Mouse (Mus musculus) neural tube, embryonic 14.5 days (tissue): ENCODE results near the gene Slit3. TPM values are rescaled to one million over a fixed set of nuclear protein-coding genes. Genes with fewer than 3 reads are reported as not detected.
A peak's percentile ranks its signal among the peaks of the same experiment; 100 is the strongest.

Source experiments
- ATAC-seq: fragments of 200-750 bp; cut with Nextera tagmentation; 2 replicates; pipeline ENCODE4 v1.8.0; 2017; ENCODE audit warnings: low read depth, mild to moderate bottlenecking, moderate TSS enrichment, moderate library complexity
- H3K27ac ChIP-seq: fragments of 300-500 bp; sonication (generic); 2 replicates; pipeline ENCODE4 v1.5.1; 2014; ENCODE audit warnings: low read depth, mild to moderate bottlenecking, control low read depth, low read length, moderate library complexity, mixed read lengths
- H3K27me3 ChIP-seq: fragments of 300-500 bp; sonication (generic); 2 replicates; pipeline ENCODE4 v1.6.1; 2014; ENCODE audit warnings: low read length; ENCODE audit not compliant: control insufficient read depth, insufficient read depth
- H3K36me3 ChIP-seq: fragments of 300-500 bp; sonication (generic); 2 replicates; pipeline ENCODE4 v1.6.1; 2014; ENCODE audit warnings: low read length, mixed read lengths; ENCODE audit not compliant: control insufficient read depth, insufficient read depth
- H3K4me1 ChIP-seq: fragments of 300-500 bp; sonication (generic); 2 replicates; pipeline ENCODE4 v1.6.1; 2014; ENCODE audit warnings: low read length; ENCODE audit not compliant: control insufficient read depth, insufficient read depth
- H3K4me2 ChIP-seq: fragments of 300-500 bp; sonication (generic); 2 replicates; pipeline ENCODE4 v1.6.1; 2014; ENCODE audit warnings: mild to moderate bottlenecking, low read depth, low read length, control low read depth
- H3K4me3 ChIP-seq: fragments of 300-500 bp; sonication (generic); 2 replicates; pipeline ENCODE4 v1.5.1; 2014; ENCODE audit warnings: low read depth, low read length, control low read depth, mixed read lengths
- H3K9ac ChIP-seq: fragments of 300-500 bp; sonication (generic); replicated peaks from 2 replicates; pipeline ENCODE4 v1.6.1; 2014; ENCODE audit warnings: low read depth, mild to moderate bottlenecking, control low read depth, low read length, mixed read lengths
- H3K9me3 ChIP-seq: fragments of 300-500 bp; sonication (generic); 2 replicates; pipeline ENCODE4 v1.6.1; 2016; ENCODE audit warnings: low read length; ENCODE audit not compliant: control insufficient read depth
- WGBS: fragments of 180-500 bp; shearing (Covaris S2); extraction: QIAGEN DNeasy Blood & Tissue Kit; methylation state at CpG from one replicate; pipeline ENCODE4 v1.1.7; 2014; 5-methylcytosine and 5-hydroxymethylcytosine counted together
- polyA plus RNA-seq: library from polyadenylated mRNA; unstranded; fragments of >200 nt; fragmentation: Nextera tagmentation; extraction: Ambion mirVana; gene quantifications from 2 replicates; pipeline ENCODE4 v1.2.1, GENCODE M21; 2014

Gene Slit3
- polyA plus RNA-seq, 1 experiment from 2014 or later: 14.6 TPM

GRCm38 (mm10) chr11:35451636-35452035 is 330.6 kb downstream of the Slit3 start:
- no peak overlapping the region for H3K27ac ChIP-seq
- H3K4me2 ChIP-seq: no peak overlapping the region
- ATAC-seq: 0 out of 2 replicates have a peak, but pooled peaks have one; percentile 32
- 38% methylated on average over 4 of the region's 4 CpGs for WGBS
- H3K36me3 ChIP-seq: no peaks in the 10 kb centered on the region
- H3K9me3 ChIP-seq: no peaks in the 10 kb centered on the region
- H3K9ac ChIP-seq: no peak overlapping the region
- H3K27me3 ChIP-seq: no peaks in the 10 kb centered on the region
- peaks cover 8% of the 10 kb centered on the region; the same call in 1 of the 2 replicates for H3K4me1 ChIP-seq
- no peak overlapping the region for H3K4me3 ChIP-seq

- no peaks in the 10 kb centered on the region for H3K27me3 ChIP-seq
- H3K4me1 ChIP-seq: peaks cover 8% of the 10 kb centered on the region; the same call in 1 of the 2 replicates
- H3K9ac ChIP-seq: no peak overlapping the region
- no peak overlapping the region for H3K4me2 ChIP-seq
- H3K36me3 ChIP-seq: no peaks in the 10 kb centered on the region
- peak; percentile 88 for ATAC-seq
- 34% methylated on average over 5 of the region's 5 CpGs for WGBS
- no peak overlapping the region for H3K27ac ChIP-seq
- H3K9me3 ChIP-seq: no peaks in the 10 kb centered on the region
- H3K4me3 ChIP-seq: no peak overlapping the region
Observed at GRCm38 (mm10) chr11:35452413-35452812, 331.4 kb downstream of the Slit3 start.

- 10% methylated on average over 10 of the region's 10 CpGs for WGBS
- Histone ChIP-seq H3K4me2 (no peak overlapping the region), H3K4me1 (peaks cover 8% of the 10 kb centered on the region; the same call in 1 of the 2 replicates), H3K36me3 (no peaks in the 10 kb centered on the region), H3K27ac (no peak overlapping the region), H3K9me3 (no peaks in the 10 kb centered on the region), H3K4me3 (no peak overlapping the region), H3K9ac (no peak overlapping the region), H3K27me3 (no peaks in the 10 kb centered on the region)
- no peak for ATAC-seq
Observed at GRCm38 (mm10) chr11:35454191-35454725, 333.2 kb downstream of the Slit3 start.

GRCm38 (mm10) chr11:35454781-35455180 is 333.8 kb downstream of the Slit3 start:
- H3K27ac ChIP-seq: no peak overlapping the region
- no peak overlapping the region for H3K4me3 ChIP-seq
- WGBS: 21% methylated on average over 4 of the region's 4 CpGs

GRCm38 (mm10) chr11:35458068-35458467 is 337.0 kb downstream of the Slit3 start:
- Histone ChIP-seq H3K27ac (no peak overlapping the region), H3K9ac (no peak overlapping the region), H3K9me3 (no peaks in the 10 kb centered on the region), H3K4me2 (no peak overlapping the region), H3K4me3 (no peak overlapping the region), H3K4me1 (peaks cover 8% of the 10 kb centered on the region; the same call in 1 of the 2 replicates), H3K36me3 (no peaks in the 10 kb centered on the region), H3K27me3 (no peaks in the 10 kb centered on the region)
- ATAC-seq: no peak
- 64% methylated on average over 2 of the region's 2 CpGs for WGBS

More at GRCm38 (mm10) chr11:35454781-35455180, 333.8 kb downstream of the Slit3 start:
- peaks cover 8% of the 10 kb centered on the region; the same call in 1 of the 2 replicates for H3K4me1 ChIP-seq
- H3K9me3 ChIP-seq: no peaks in the 10 kb centered on the region
- H3K9ac ChIP-seq: no peak overlapping the region
- no peaks in the 10 kb centered on the region for H3K27me3 ChIP-seq
- H3K4me2 ChIP-seq: no peak overlapping the region
- no peak for ATAC-seq
- no peaks in the 10 kb centered on the region for H3K36me3 ChIP-seq

- Histone ChIP-seq H3K36me3 (no peaks in the 10 kb centered on the region), H3K9ac (no peak overlapping the region), H3K4me2 (no peak overlapping the region), H3K4me3 (no peak overlapping the region), H3K27me3 (no peaks in the 10 kb centered on the region), H3K9me3 (no peaks in the 10 kb centered on the region), H3K4me1 (no peaks in the 10 kb centered on the region), H3K27ac (no peak overlapping the region)
- ATAC-seq: no peak
- WGBS: 75% methylated on average over 6 of the region's 6 CpGs
Observed at GRCm38 (mm10) chr11:35466701-35467100, 345.7 kb downstream of the Slit3 start.

GRCm38 (mm10) chr11:35468847-35469246 is 347.8 kb downstream of the Slit3 start:
- Histone ChIP-seq H3K9me3 (no peaks in the 10 kb centered on the region), H3K9ac (no peak overlapping the region), H3K27ac (no peak overlapping the region), H3K27me3 (no peaks in the 10 kb centered on the region), H3K4me3 (no peak overlapping the region), H3K36me3 (no peaks in the 10 kb centered on the region), H3K4me1 (no peaks in the 10 kb centered on the region), H3K4me2 (no peak overlapping the region)
- 66% methylated on average over 7 of the region's 7 CpGs for whole genome bisulfite sequencing
- ATAC-seq: no peak

- Histone ChIP-seq H3K36me3 (no peaks in the 10 kb centered on the region), H3K4me1 (no peaks in the 10 kb centered on the region), H3K27ac (no peak overlapping the region), H3K4me3 (no peak overlapping the region), H3K4me2 (no peak overlapping the region), H3K9ac (no peak overlapping the region), H3K9me3 (no peaks in the 10 kb centered on the region), H3K27me3 (no peaks in the 10 kb centered on the region)
- 73% methylated on average over 4 of the region's 4 CpGs for WGBS
- ATAC-seq: no peak
Observed at GRCm38 (mm10) chr11:35469940-35470339, 348.9 kb downstream of the Slit3 start.

GRCm38 (mm10) chr11:35470853-35471252 is 349.8 kb downstream of the Slit3 start:
- Histone ChIP-seq H3K9me3 (no peaks in the 10 kb centered on the region), H3K27ac (no peak overlapping the region), H3K36me3 (no peaks in the 10 kb centered on the region), H3K9ac (no peak overlapping the region), H3K27me3 (no peaks in the 10 kb centered on the region), H3K4me3 (no peak overlapping the region), H3K4me2 (no peak overlapping the region), H3K4me1 (no peaks in the 10 kb centered on the region)
- WGBS: 64% methylated on average over 5 of the region's 5 CpGs
- no peak for ATAC-seq
